Mouse (Mus musculus) central nervous system, embryonic 18 days (tissue): Measurements from ENCODE around the gene Gpr182. TPM values are rescaled to one million over a fixed set of nuclear protein-coding genes. Genes with fewer than 3 reads are reported as not detected.

Experiments
- polyA plus RNA-seq: library from polyadenylated mRNA; depleted of rRNA; stranded (reverse); fragments of >200 nt; gene quantifications from 2 replicates; pipeline ENCODE4 v1.2.3, GENCODE M21; 2012; rRNA removed

Gpr182 gene
- 1.1 and 1.3 TPM in 2 replicates for polyA plus RNA-seq

GRCm38 (mm10) chr10:127751548-127751947 is at the start of gene Gpr182:
Gene Gpr182, minus strand, starts transcription at chr10:127751732.

GRCm38 (mm10) chr10:127800891-127801290 is 49.4 kb upstream of the Gpr182 start, which contains the start of gene Rdh16:
Gene Rdh16, plus strand, starts transcription at chr10:127801152.

GRCm38 (mm10) chr10:127776011-127776410 is 24.5 kb upstream of the Gpr182 start, which contains the start of gene Rdh9:
Gene Rdh9, plus strand, starts transcription at chr10:127776386.

GRCm38 (mm10) chr10:127759181-127760110 is 7.9 kb upstream of the Gpr182 start, which contains the start of the genes Rdh1 and Rdh16f1:
Gene Rdh1, plus strand, starts transcription at chr10:127759721.
Gene Rdh16f1, plus strand, starts transcription at chr10:127759787.

GRCm38 (mm10) chr10:127739083-127739660 is 12.4 kb downstream of the Gpr182 start, which contains the start of gene Zbtb39:
Gene Zbtb39, plus strand, starts transcription at chr10:127739538.

GRCm38 (mm10) chr10:127724178-127724577 is 27.4 kb downstream of the Gpr182 start, which contains the start of gene Tac2:
Gene Tac2, plus strand, starts transcription at chr10:127724478.

GRCm38 (mm10) chr10:127704766-127705220 is 46.7 kb downstream of the Gpr182 start, which contains the start of gene Myo1a:
Gene Myo1a, plus strand, starts transcription at chr10:127705170.

Other genes with a start within 250 kb of the Gpr182 start
- gene Ndufa4l2, start 236.8 kb downstream of the Gpr182 start, polyA plus RNA-seq: 13.5 and 15.8 TPM in 2 replicates
- 61.1 and 62.7 TPM in 2 replicates for gene Shmt2, start 229.3 kb downstream of the Gpr182 start, polyA plus RNA-seq
- gene Nxph4, start 217.2 kb downstream of the Gpr182 start, polyA plus RNA-seq: 10.5 and 10.6 TPM in 2 replicates
- 178 and 189 TPM in 2 replicates for gene Lrp1, start 130.6 kb downstream of the Gpr182 start, polyA plus RNA-seq
- 5.9 and 6.5 TPM in 2 replicates for gene Stat6, start 108.7 kb downstream of the Gpr182 start, polyA plus RNA-seq
- gene Nemp1, start 84.8 kb downstream of the Gpr182 start, polyA plus RNA-seq: 7.1 and 7.3 TPM in 2 replicates
- 13.1 and 13.3 TPM in 2 replicates for gene Nab2, start 83.2 kb downstream of the Gpr182 start, polyA plus RNA-seq
- gene Myo1a, start 46.6 kb downstream of the Gpr182 start, polyA plus RNA-seq: 2.2 and 3.5 TPM in 2 replicates
- gene Tac2, start 27.3 kb downstream of the Gpr182 start, polyA plus RNA-seq: 5.4 and 6.2 TPM in 2 replicates
- 9.3 and 10.1 TPM in 2 replicates for gene Zbtb39, start 12.2 kb downstream of the Gpr182 start, polyA plus RNA-seq
- 0.05 and 0.07 TPM in 2 replicates for gene Rdh1, start 8.0 kb upstream of the Gpr182 start, polyA plus RNA-seq
- gene Rdh16f1, start 8.1 kb upstream of the Gpr182 start, polyA plus RNA-seq: 0.63 TPM in 1 of 2 replicates, not detected in the other
- 0.61 TPM in 1 of 2 replicates, not detected in the other for gene Rdh9, start 24.7 kb upstream of the Gpr182 start, polyA plus RNA-seq
- gene Rdh16, start 49.4 kb upstream of the Gpr182 start, polyA plus RNA-seq: 0.03 and 0.05 TPM in 2 replicates
- gene Rdh19, start 98.2 kb upstream of the Gpr182 start, polyA plus RNA-seq: not detected in 2 replicates
- gene Rdh16f2, start 114.7 kb upstream of the Gpr182 start, polyA plus RNA-seq: not detected in 2 replicates
- gene Rdh7, start 137.1 kb upstream of the Gpr182 start, polyA plus RNA-seq: not detected in 2 replicates
- not detected in 2 replicates for gene Sdr9c7, start 146.8 kb upstream of the Gpr182 start, polyA plus RNA-seq